ENCODE assay signal across 10 mouse cellular contexts in genomic region chr19:16873942-16874861, GRCm38 (mm10). TPM values are rescaled to one million over a fixed set of nuclear protein-coding genes. Genes with fewer than 3 reads are reported as not detected.
DNase-seq lines count a peak whose midpoint lies in the region; ATAC-seq lines count a peak whose summit lies in the region.
"Had no signal": no experiment of that assay in that cellular context is flagged by ENCODE, and none has a peak within 500 bp of the region (broad histone marks: within the 10 kb centered on the region; RNA-seq: fewer than 3 reads in every experiment).

No protein-coding gene starts in this region.

- no peak overlapping the region for H3K9ac ChIP-seq in kidney, embryonic 15.5 days
- 0 out of 2 replicates have a peak overlapping the region, but pooled peaks have one; percentile 6 for H3K9ac ChIP-seq in embryonic facial prominence, embryonic 14.5 days (ENCODE audit: low read depth, low read length)
- no peak overlapping the region for H3K9ac ChIP-seq in intestine, embryonic 15.5 days
- H3K9ac ChIP-seq in midbrain, embryonic 16.5 days (ENCODE audit: low read depth, low read length), result no peak overlapping the region

- peaks cover 100% of the 10 kb centered on the region for H3K27me3 ChIP-seq in kidney, embryonic 15.5 days
- H3K27me3 ChIP-seq in embryonic facial prominence, embryonic 14.5 days (replicated peaks; ENCODE audit: control insufficient read depth, insufficient read depth, low read length), result peaks cover 99% of the 10 kb centered on the region
- H3K27me3 ChIP-seq in intestine, embryonic 15.5 days (replicated peaks), result peaks cover 96% of the 10 kb centered on the region
- H3K27me3 ChIP-seq in midbrain, embryonic 16.5 days (ENCODE audit: control insufficient read depth, insufficient read depth, low read depth, low read length), result peaks cover 52% of the 10 kb centered on the region

- intact Hi-C loops in left cerebral cortex, postnatal 14 days (cut with DNase I), result loop anchor here (10.0 kb wide), 1 partner anchor 511 kb away; no protein-coding TSS in a partner anchor

- DNase-seq in kidney, adult 11 months, result no peak
- no peak for DNase-seq in embryonic facial prominence, embryonic 14.5 days (ENCODE audit: low spot score)
- DNase-seq in left cerebral cortex, postnatal 14 days (ENCODE audit: low spot score in 2 of 2), result no peak
- DNase-seq in thymus, postnatal 25 days, result no peak
- DNase-seq in left cerebral cortex, adult 8-10 months (ENCODE audit: low spot score in 2 of 2), result no peak

- H3K4me1 ChIP-seq in kidney, embryonic 15.5 days, result peaks cover 53% of the 10 kb centered on the region
- H3K4me1 ChIP-seq in embryonic facial prominence, embryonic 14.5 days (ENCODE audit: control insufficient read depth, insufficient read depth, low read length), result peaks cover 18% of the 10 kb centered on the region; the same call in 1 of the 2 replicates
- peaks cover 32% of the 10 kb centered on the region for H3K4me1 ChIP-seq in intestine, embryonic 15.5 days (replicated peaks)
- H3K4me1 ChIP-seq in midbrain, embryonic 16.5 days (ENCODE audit: control insufficient read depth, insufficient read depth, low read length), result peaks cover 21% of the 10 kb centered on the region

- no peaks in the 10 kb centered on the region for H3K9me3 ChIP-seq in kidney, embryonic 15.5 days (replicated peaks)
- no peaks in the 10 kb centered on the region for H3K9me3 ChIP-seq in embryonic facial prominence, embryonic 14.5 days (ENCODE audit: control insufficient read depth, low read length)
- no peaks in the 10 kb centered on the region for H3K9me3 ChIP-seq in intestine, embryonic 15.5 days
- no peaks in the 10 kb centered on the region for H3K9me3 ChIP-seq in midbrain, embryonic 16.5 days (replicated peaks; ENCODE audit: control insufficient read depth, low read length, poor library complexity, severe bottlenecking)

- H3K36me3 ChIP-seq in kidney, embryonic 15.5 days, result no peaks in the 10 kb centered on the region
- H3K36me3 ChIP-seq in embryonic facial prominence, embryonic 14.5 days (ENCODE audit: control insufficient read depth, insufficient read depth, low read length), result no peaks in the 10 kb centered on the region
- H3K36me3 ChIP-seq in intestine, embryonic 15.5 days, result no peaks in the 10 kb centered on the region
- no peaks in the 10 kb centered on the region for H3K36me3 ChIP-seq in midbrain, embryonic 16.5 days (ENCODE audit: control insufficient read depth, insufficient read depth, low read length)
- H3K36me3 ChIP-seq: G1E had no signal

- peak overlapping the region; percentile 66 for H3K4me2 ChIP-seq in kidney, embryonic 15.5 days
- peak overlapping the region; percentile 81 for H3K4me2 ChIP-seq in embryonic facial prominence, embryonic 14.5 days (ENCODE audit: low read depth, low read length)
- H3K4me2 ChIP-seq in intestine, embryonic 15.5 days (replicated peaks), result peak overlapping the region; percentile 87
- peak overlapping the region; percentile 42 for H3K4me2 ChIP-seq in midbrain, embryonic 16.5 days (ENCODE audit: low read length)

- no peak overlapping the region for H3K27ac ChIP-seq in kidney, embryonic 15.5 days
- no peak overlapping the region for H3K27ac ChIP-seq in embryonic facial prominence, embryonic 14.5 days (replicated peaks; ENCODE audit: low read depth, low read length)
- no peak overlapping the region for H3K27ac ChIP-seq in intestine, embryonic 15.5 days
- H3K27ac ChIP-seq in midbrain, embryonic 16.5 days (ENCODE audit: low read length), result no peak overlapping the region

- WGBS in kidney, embryonic 15.5 days, result under 1% methylated on average over 54 of the region's 55 CpGs
- 1% methylated on average over 28 of the region's 55 CpGs for WGBS in embryonic facial prominence, embryonic 14.5 days
- WGBS in intestine, embryonic 15.5 days, result under 1% methylated on average over 55 of the region's 55 CpGs
- WGBS in midbrain, embryonic 16.5 days, result under 1% methylated on average over 53 of the region's 55 CpGs

- peak overlapping the region; percentile 39 for H3K4me3 ChIP-seq in kidney, embryonic 15.5 days (replicated peaks)
- H3K4me3 ChIP-seq in embryonic facial prominence, embryonic 14.5 days (ENCODE audit: low read depth, low read length), result peak overlapping the region; percentile 43
- peak overlapping the region; percentile 30 for H3K4me3 ChIP-seq in intestine, embryonic 15.5 days (replicated peaks)
- H3K4me3 ChIP-seq in midbrain, embryonic 16.5 days (ENCODE audit: low read depth, low read length), result peak overlapping the region; percentile 24

- ATAC-seq in kidney, embryonic 15.5 days (replicated peaks; ENCODE audit: low FRiP score), result no peak
- no peak; the same call in 1 of the 2 replicates for ATAC-seq in embryonic facial prominence, embryonic 14.5 days (ENCODE audit: low read depth)
- ATAC-seq in intestine, embryonic 15.5 days, result no peak
- ATAC-seq in midbrain, embryonic 16.5 days, result no peak

RNA-seq across cellular contexts. Expression of gene Foxb2, which starts 0.6 kb away (rescaled TPM):
- not detected in 2 replicates for polyA plus RNA-seq in kidney, embryonic 15.5 days (2015; fragmentation: Nextera tagmentation; extraction: Ambion mirVana)
- not detected in 2 replicates for polyA plus RNA-seq in embryonic facial prominence, embryonic 14.5 days (2014; fragmentation: Nextera tagmentation; extraction: Ambion mirVana)
- not detected in 2 replicates for polyA plus RNA-seq in intestine, embryonic 15.5 days (2015; fragmentation: Nextera tagmentation; extraction: Ambion mirVana)
- polyA plus RNA-seq in midbrain, embryonic 16.5 days (2015; fragmentation: Nextera tagmentation; extraction: Ambion mirVana), result 0.16 and 0.55 TPM in 2 replicates
- not detected for total RNA-seq in left cerebral cortex, postnatal 14 days (2021)
- not detected for total RNA-seq in left cerebral cortex, adult 8-10 months (2022)
- total RNA-seq: heart, postnatal 10 days had no signal
- polyA plus RNA-seq: G1E had no signal
